Mouse (Mus musculus): ENCODE data around the gene Frmd8.

Frmd8 gene

DNA sequence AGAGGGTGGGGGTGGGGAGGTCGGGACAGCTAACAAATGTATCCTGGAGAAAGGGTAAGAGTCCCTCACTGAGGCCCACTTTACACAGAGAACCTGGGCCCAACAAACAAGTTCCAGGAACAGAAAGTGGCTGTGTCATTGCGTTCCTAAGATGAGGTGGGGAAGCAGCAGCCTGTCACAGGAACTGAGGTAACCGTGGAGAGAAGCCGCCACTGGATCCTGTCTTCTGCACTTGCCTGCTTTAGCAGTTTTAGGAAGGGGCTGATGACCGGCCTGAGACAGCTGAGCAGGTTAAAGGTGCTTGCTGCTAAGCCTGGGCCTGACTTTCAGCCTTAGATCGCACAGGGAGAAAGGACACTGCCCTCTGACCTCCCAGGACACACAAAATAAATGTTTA lies 68.3 kb downstream of the Frmd8 start:
- DNase-seq (ENCODE audit: low spot score in 2 of 2), result peak in 1 of 2 experiments; percentile 43

- no peak for DNase-seq (ENCODE audit: low spot score in 2 of 2)
Observed at GRCm38 (mm10) chr19:5806051-5806808, 68.8 kb downstream of the Frmd8 start.

DNA sequence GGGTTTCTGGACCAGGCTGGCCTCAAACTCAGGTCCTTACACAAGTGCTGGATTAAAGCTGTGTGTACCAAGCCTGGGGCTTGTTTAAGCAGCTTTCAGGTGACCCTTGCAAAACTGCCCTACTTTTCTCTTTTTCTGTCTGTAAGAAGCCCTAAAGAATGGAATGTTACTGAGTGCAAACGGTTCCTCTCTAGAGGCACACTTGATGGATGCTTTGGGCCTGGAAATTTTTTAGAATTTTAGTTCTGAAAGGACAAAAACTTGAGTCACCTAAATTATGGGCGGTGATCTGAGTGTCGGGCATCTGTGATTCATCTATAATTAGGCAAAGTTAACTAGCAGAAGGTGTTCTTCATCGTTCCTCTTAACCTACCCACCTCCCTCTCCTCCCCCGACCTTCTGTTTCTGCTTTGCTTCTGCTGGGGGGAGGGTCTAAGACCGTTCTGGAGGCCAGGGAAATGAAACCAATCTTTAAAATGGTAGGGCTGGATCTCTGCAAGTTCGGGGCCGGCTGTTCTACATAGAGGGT lies 70.6 kb downstream of the Frmd8 start:
- DNase-seq (ENCODE audit: low spot score in 2 of 2), result no peak

- DNase-seq (ENCODE audit: low spot score in 2 of 2), result peak in 1 of 2 experiments; percentile 78
Observed at GRCm38 (mm10) chr19:5803881-5804279, 71.2 kb downstream of the Frmd8 start.

- DNase-seq (ENCODE audit: low spot score in 2 of 2), result peak; percentile 99
Observed at GRCm38 (mm10) chr19:5803041-5803880, 71.8 kb downstream of the Frmd8 start.

GRCm38 (mm10) chr19:5802787-5803040 lies 72.4 kb downstream of the Frmd8 start:
- DNase-seq (ENCODE audit: low spot score in 2 of 2), result no peak

GRCm38 (mm10) chr19:5802011-5802786 lies 72.9 kb downstream of the Frmd8 start:
- peak; percentile 97 to 100 for DNase-seq (ENCODE audit: low spot score in 2 of 2)

- no peak for DNase-seq (ENCODE audit: low spot score in 2 of 2)
Observed at GRCm38 (mm10) chr19:5801432-5801964, 73.6 kb downstream of the Frmd8 start.

DNA sequence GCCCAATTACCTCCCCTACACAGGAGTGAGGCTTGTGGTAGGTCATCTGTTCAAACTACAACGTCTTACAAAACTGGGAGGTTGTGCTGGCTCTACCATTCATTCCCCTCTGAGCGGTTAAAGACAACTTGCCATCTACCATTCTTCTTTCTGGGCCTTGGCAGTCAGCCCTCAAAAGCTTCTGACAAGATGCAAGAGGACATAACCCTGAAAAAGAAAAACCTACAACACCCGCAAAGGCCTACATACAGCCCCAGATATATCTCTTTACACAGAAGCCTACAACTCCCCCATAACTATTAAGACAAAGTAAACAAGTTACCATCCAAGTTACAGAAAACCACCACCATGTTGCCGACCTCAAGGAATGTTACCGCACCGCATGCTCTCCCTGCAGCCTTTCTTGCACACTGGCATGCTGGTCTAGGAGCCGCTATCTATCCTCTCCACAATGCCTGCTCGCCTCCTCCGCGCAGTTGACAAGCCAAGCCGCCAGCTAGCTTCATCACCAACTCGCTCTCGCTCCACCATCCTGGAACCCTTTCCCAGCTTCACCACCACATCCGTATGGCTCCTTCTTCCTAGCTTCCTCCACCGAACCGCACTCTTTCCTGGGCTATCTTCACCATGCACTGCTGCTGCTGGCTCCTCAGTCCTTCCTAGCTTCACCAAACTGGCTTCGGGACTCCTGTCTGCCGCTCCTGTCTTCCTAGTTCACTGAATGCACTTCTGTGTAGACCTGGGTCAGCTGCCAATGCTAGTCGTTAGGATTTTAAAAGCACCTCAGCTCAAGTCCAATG lies 74.2 kb downstream of the Frmd8 start:
- peak; percentile 57 to 77 for DNase-seq (ENCODE audit: low spot score in 2 of 2)

DNA sequence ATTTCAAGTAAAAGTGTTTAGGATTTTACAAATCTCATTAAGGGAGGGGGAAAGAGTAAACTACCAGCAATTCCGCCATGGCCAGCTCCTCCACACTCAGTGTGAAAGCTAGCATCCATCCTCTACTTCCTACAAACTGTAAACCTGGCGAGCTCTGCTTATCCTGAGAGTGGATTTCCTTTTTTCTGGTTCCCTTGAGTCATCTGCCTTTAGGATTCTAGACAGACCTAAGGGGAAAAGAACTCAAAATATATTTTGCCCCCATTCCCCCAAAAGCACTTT lies 74.8 kb downstream of the Frmd8 start:
- DNase-seq (ENCODE audit: low spot score in 2 of 2), result no peak

All from spleen, postnatal 4 days (tissue).